Mouse (Mus musculus) C2C12 (cell line): ENCODE results near the gene Cela3a. TPM values are rescaled to one million over a fixed set of nuclear protein-coding genes. Genes with fewer than 3 reads are reported as not detected.
"Not testable (repeated sequence)": the region's sequence is repeated elsewhere in the genome, so short reads cannot be mapped to it uniquely, and the experiment has no call there.

Source experiments
- H3K27me3 ChIP-seq: one replicate; pipeline ENCODE4 v1.6.1; 2011; ENCODE audit not compliant: control insufficient read depth, insufficient read depth, insufficient read length
- H3K36me3 ChIP-seq: one replicate; pipeline ENCODE4 v1.6.1; 2011; ENCODE audit not compliant: control insufficient read depth, insufficient read depth
- H3K4me3 ChIP-seq: one replicate; pipeline ENCODE4 v1.5.1; 2011; ENCODE audit warnings: mild to moderate bottlenecking, control low read depth; ENCODE audit not compliant: poor library complexity, insufficient read depth, severe bottlenecking
- H3K79me2 ChIP-seq: one replicate; pipeline ENCODE4 v1.6.1; 2011; ENCODE audit not compliant: control insufficient read depth, insufficient read depth
- H3K79me3 ChIP-seq: one replicate; pipeline ENCODE4 v1.6.1; 2011; ENCODE audit warnings: low read depth, control low read depth
- H3ac ChIP-seq: one replicate; pipeline ENCODE3; 2011; ENCODE audit warnings: low read depth; ENCODE audit not compliant: control insufficient read depth, insufficient read length
- CEBPB ChIP-seq: IDR thresholded peaks from one replicate; pipeline ENCODE4 v1.6.1; 2011; ENCODE audit warnings: low read depth, mild to moderate bottlenecking, control low read depth, moderate library complexity
- CTCF ChIP-seq: IDR thresholded peaks from one replicate; pipeline ENCODE4 v1.5.1; 2011; ENCODE audit not compliant: control insufficient read depth, insufficient read depth, insufficient read length
- FOSL1 ChIP-seq: IDR thresholded peaks from one replicate; pipeline ENCODE4 v1.8.0; 2011; ENCODE audit warnings: mild to moderate bottlenecking, low read length; ENCODE audit not compliant: poor library complexity, insufficient read depth, severe bottlenecking
- MAX ChIP-seq: IDR thresholded peaks from one replicate; pipeline ENCODE4 v1.6.1; 2011; ENCODE audit warnings: mild to moderate bottlenecking, control low read depth
- MYOD1 ChIP-seq: IDR thresholded peaks from one replicate; pipeline ENCODE4 v1.6.1; 2011; ENCODE audit warnings: low read depth; ENCODE audit not compliant: control insufficient read depth, insufficient read length
- MYOG ChIP-seq: IDR thresholded peaks from one replicate; pipeline ENCODE4 v1.6.1; 2011; ENCODE audit not compliant: control insufficient read depth, insufficient read length; ENCODE audit errors: extremely low read depth
- USF1 ChIP-seq: IDR thresholded peaks from one replicate; pipeline ENCODE4 v1.6.1; 2011; ENCODE audit warnings: low read depth, mild to moderate bottlenecking, control low read depth, moderate library complexity
- polyA plus RNA-seq: library from polyadenylated mRNA; unstranded; fragments of >200 nt; fragmentation: generic; extraction: Trizol; gene quantifications from one replicate; pipeline ENCODE4 v1.2.1, GENCODE M21; 2012; ENCODE audit warnings: missing spikeins

The Cela3a gene
- polyA plus RNA-seq, 1 experiment: not detected

DNA sequence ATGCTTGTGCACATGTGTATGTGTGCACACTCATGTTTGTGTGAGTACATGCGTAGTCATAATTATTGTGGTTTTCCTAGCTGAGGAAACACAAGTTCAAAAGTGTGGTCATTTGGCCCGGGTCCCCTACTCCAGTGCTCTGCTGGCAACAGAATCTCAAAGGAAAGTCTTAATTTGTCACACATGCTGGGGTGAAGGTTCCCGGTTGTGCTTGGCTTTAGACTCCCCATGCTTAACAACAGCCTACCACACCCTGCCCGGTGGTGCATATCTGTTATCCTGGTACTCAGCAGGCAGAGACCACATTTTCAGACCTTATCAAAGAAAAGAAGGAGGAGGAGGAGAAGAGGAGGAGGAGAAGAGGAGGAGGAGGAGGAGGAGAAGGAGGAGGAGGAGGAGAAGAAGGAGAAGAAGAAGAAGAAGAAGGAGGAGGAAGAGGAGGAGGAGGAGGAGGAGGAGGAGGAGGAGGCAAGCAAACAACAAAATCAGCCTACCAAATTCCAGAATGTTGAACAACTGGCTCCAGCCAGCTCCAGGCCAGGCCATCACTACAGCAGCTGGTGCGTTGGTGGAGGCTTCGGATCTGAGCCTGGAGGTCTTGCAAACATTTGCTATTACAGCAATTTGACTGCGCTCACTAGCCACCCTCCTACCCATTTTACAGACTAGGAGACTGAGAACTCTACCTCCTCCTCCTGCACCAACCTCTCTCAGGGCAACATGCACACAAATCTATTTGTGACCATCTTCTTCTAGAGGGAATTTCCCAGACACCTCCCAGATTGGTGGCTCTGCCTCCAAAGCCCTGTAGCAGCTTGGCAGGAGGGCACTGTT, 38.0 kb upstream of the Cela3a start:
- no peaks in the 10 kb centered on the region for H3K27me3 ChIP-seq
- TF ChIP-seq CEBPB (no peak), MYOG (no peak), FOSL1 (peak; percentile 41), USF1 (no peak), CTCF (no peak), MYOD1 (peak; percentile 13), MAX (no peak)

DNA sequence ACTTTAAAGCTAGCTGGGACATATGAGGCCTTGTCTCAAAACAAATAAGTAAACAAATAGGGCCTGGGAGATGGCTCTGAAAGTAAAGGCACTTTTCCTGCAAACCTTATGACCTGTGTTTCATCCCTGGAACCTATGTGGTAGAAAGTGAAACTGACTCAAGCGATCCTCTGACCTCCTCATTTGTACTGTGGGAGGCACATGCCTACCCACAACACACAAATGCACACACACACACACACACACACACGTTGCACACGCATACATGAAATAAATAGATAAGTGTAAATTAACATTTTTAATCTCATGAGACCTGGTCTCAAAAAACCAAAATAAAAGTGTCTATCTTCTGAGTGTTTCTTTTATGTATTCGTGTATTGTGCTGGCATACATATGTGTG, 36.3 kb upstream of the Cela3a start:
- TF ChIP-seq MAX (no peak), CEBPB (no peak), CTCF (no peak), MYOG (no peak), USF1 (no peak), FOSL1 (no peak), MYOD1 (no peak)
- H3K4me3 ChIP-seq: no peak overlapping the region
- no peaks in the 10 kb centered on the region for H3K27me3 ChIP-seq
- no peaks in the 10 kb centered on the region for H3K79me2 ChIP-seq
- no peaks in the 10 kb centered on the region for H3K36me3 ChIP-seq
- no peak overlapping the region for H3ac ChIP-seq
- H3K79me3 ChIP-seq: no peaks in the 10 kb centered on the region

More for the DNA sequence above, 38.0 kb upstream of the Cela3a start:
- no peaks in the 10 kb centered on the region for H3K79me2 ChIP-seq
- H3K79me3 ChIP-seq: no peaks in the 10 kb centered on the region
- no peak overlapping the region for H3K4me3 ChIP-seq
- H3ac ChIP-seq: no peak overlapping the region
- no peaks in the 10 kb centered on the region for H3K36me3 ChIP-seq

DNA sequence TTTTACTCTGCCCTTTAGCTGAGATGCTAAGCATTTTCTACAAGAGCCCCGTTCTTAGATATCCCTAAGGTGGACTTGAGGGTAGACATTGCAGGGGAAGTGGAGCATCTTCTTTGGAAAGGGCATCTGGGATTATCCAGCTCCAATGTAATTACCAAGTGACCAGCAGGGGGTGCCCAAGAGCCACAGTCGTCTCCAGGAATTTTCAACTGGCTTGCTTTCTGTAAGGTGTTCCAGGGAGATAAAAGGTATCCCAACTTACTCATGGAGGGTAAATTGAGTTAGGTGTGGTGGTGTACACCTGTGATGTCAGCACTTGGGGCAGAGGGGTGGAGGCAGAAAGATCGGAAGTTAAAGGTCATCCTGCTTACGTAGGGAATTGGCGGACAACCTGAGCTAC, 34.0 kb upstream of the Cela3a start:
- Histone ChIP-seq H3ac (no peak overlapping the region), H3K79me2 (no peaks in the 10 kb centered on the region), H3K27me3 (no peaks in the 10 kb centered on the region), H3K79me3 (no peaks in the 10 kb centered on the region), H3K36me3 (no peaks in the 10 kb centered on the region), H3K4me3 (no peak overlapping the region)
- TF ChIP-seq USF1 (no peak), CTCF (peak; percentile 16)

- H3K36me3 ChIP-seq: no peaks in the 10 kb centered on the region
- no peak overlapping the region for H3ac ChIP-seq
- no peak overlapping the region for H3K4me3 ChIP-seq
- TF ChIP-seq FOSL1 (no peak), MAX (no peak), MYOD1 (no peak), CEBPB (no peak), USF1 (no peak), MYOG (no peak), CTCF (no peak)
- H3K79me3 ChIP-seq: no peaks in the 10 kb centered on the region
- H3K79me2 ChIP-seq: no peaks in the 10 kb centered on the region
- H3K27me3 ChIP-seq: no peaks in the 10 kb centered on the region
Measured at GRCm38 (mm10) chr4:137441332-137441731, 31.7 kb upstream of the Cela3a start.

- Histone ChIP-seq H3K36me3 (no peaks in the 10 kb centered on the region), H3K79me3 (no peaks in the 10 kb centered on the region), H3K27me3 (no peaks in the 10 kb centered on the region), H3K4me3 (no peak overlapping the region), H3ac (no peak overlapping the region), H3K79me2 (no peaks in the 10 kb centered on the region)
- no peak for TF ChIP-seq CTCF
- TF ChIP-seq MAX: no peak
- no peak for TF ChIP-seq MYOD1
- no peak for TF ChIP-seq CEBPB
Measured at GRCm38 (mm10) chr4:137438842-137439241, 29.3 kb upstream of the Cela3a start.

DNA sequence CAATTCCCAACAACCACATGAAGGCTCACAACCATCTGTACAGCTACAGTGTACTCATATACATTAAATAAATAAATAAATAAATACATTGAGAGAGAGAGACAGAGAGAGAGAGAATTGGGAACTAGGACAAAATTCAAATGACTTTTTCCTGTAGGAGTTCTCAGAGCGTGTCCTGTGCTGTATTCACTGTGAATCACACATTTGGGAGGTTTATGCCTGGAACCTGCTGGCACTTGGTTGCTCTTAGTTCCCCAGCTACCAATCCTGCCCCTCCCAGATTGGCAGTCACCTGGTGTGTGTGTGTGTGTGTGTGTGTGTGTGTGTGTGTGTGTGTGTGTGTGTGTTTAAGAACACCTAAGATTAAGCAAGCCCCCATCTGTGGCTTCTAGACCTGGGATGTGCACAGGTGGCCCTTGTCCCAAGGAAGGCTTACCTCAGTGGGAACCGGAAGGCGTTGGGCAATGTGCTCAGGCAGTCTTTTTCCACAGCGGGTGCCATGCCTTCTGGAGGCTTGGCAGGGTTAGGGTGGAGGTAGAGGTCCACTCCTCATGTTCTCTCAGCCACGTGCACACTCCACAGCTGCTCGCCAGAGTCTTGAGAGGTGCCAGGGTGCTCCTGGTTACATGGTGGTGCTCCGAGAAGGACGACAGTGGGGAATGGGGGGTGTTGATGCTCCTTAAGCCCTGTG, 27.5 kb upstream of the Cela3a start:
- Histone ChIP-seq H3ac (no peak overlapping the region), H3K27me3 (no peaks in the 10 kb centered on the region), H3K4me3 (no peak overlapping the region), H3K79me2 (no peaks in the 10 kb centered on the region), H3K36me3 (no peaks in the 10 kb centered on the region), H3K79me3 (no peaks in the 10 kb centered on the region)
- TF ChIP-seq FOSL1 (no peak), MYOG (no peak), CEBPB (no peak), MAX (no peak), USF1 (no peak), MYOD1 (no peak), CTCF (no peak)

GRCm38 (mm10) chr4:137432700-137433550, 23.3 kb upstream of the Cela3a start:
- H3K4me3 ChIP-seq, H3K79me3 ChIP-seq, H3K79me2 ChIP-seq, H3ac ChIP-seq, H3K27me3 ChIP-seq, H3K36me3 ChIP-seq: not testable (repeated sequence)
